Mouse (Mus musculus): ENCODE data around the gene Dnah2. TPM values are rescaled to one million over a fixed set of nuclear protein-coding genes. Genes with fewer than 3 reads are reported as not detected.

The Dnah2 gene
- polyA plus RNA-seq, 2 experiments, result 0.01 to 0.03 TPM

GRCm38 (mm10) chr11:69579128-69580017, 30.5 kb upstream of the Dnah2 start:
- ATAC-seq (ENCODE audit: insufficient read depth) (peak; percentile 79), DNase-seq (ENCODE audit: low read depth in 3 of 3, low spot score in 3 of 3) (peak; percentile 97 to 98 (median 98))
- H3K4me1 ChIP-seq (replicated peaks; ENCODE audit: control insufficient read depth in 2 of 2, insufficient read depth in 2 of 2, low read length in 1 of 2), result peaks cover 36 to 50% of the 10 kb centered on the region in 2 experiments
- peaks cover 8% of the 10 kb centered on the region for H3K36me3 ChIP-seq (replicated peaks; ENCODE audit: control insufficient read depth, insufficient read depth, low read depth)
- H3K27me3 ChIP-seq (ENCODE audit: control insufficient read depth, insufficient read depth, low read length), result no peaks in the 10 kb centered on the region
- peak overlapping the region; percentile 97 for H3K27ac ChIP-seq
- H3K9ac ChIP-seq (replicated peaks), result peak overlapping the region; percentile 94
- H3K4me3 ChIP-seq (ENCODE audit: insufficient read depth in 1 of 2, low read depth in 2 of 2, low read length in 2 of 2), result peak overlapping the region; percentile 89 to 100
- WGBS (ENCODE audit: insufficient replicate concordance), result under 1% methylated on average over 39 of the region's 39 CpGs
- no peaks in the 10 kb centered on the region for H3K9me3 ChIP-seq (ENCODE audit: control insufficient read depth, low read length)
- peak overlapping the region; percentile 89 for H3K4me2 ChIP-seq (ENCODE audit: low read depth)
- TF ChIP-seq CTCF (IDR thresholded peaks at IDR 0.05; ENCODE audit: low read depth) (peak; percentile 100), EP300 (IDR thresholded peaks at IDR 0.05; ENCODE audit: low read depth) (peak; percentile 67)

GRCm38 (mm10) chr11:69578301-69578700, 29.4 kb upstream of the Dnah2 start:
- DNase-seq (ENCODE audit: low read depth in 3 of 3, low spot score in 3 of 3), result no peak
- WGBS (ENCODE audit: insufficient replicate concordance), result 4% methylated on average over 15 of the region's 15 CpGs

GRCm38 (mm10) chr11:69576307-69576706, 27.4 kb upstream of the Dnah2 start:
- Histone ChIP-seq H3K27me3 (ENCODE audit: control insufficient read depth, insufficient read depth, low read length) (no peaks in the 10 kb centered on the region), H3K4me1 (replicated peaks; ENCODE audit: control insufficient read depth in 2 of 2, insufficient read depth in 2 of 2, low read length in 1 of 2) (peaks cover 22 to 33% of the 10 kb centered on the region in 2 experiments), H3K4me2 (ENCODE audit: low read depth) (peak overlapping the region; percentile 89), H3K4me3 (ENCODE audit: insufficient read depth in 1 of 2, low read depth in 2 of 2, low read length in 2 of 2) (peak overlapping the region; percentile 33 to 89), H3K27ac (peak overlapping the region; percentile 32), H3K36me3 (replicated peaks; ENCODE audit: control insufficient read depth, insufficient read depth, low read depth) (peaks cover 10% of the 10 kb centered on the region), H3K9me3 (ENCODE audit: control insufficient read depth, low read length) (no peaks in the 10 kb centered on the region), H3K9ac (replicated peaks) (peak overlapping the region; percentile 46; the same call in 1 of the 2 replicates)
- TF ChIP-seq CTCF (IDR thresholded peaks at IDR 0.05; ENCODE audit: low read depth) (no peak), EP300 (IDR thresholded peaks at IDR 0.05; ENCODE audit: low read depth) (peak; percentile 47)
- ATAC-seq (ENCODE audit: insufficient read depth), result no peak
- WGBS (ENCODE audit: insufficient replicate concordance), result 10% methylated on average over 5 of the region's 5 CpGs
- no peak for DNase-seq (ENCODE audit: low read depth in 3 of 3, low spot score in 3 of 3)

More at GRCm38 (mm10) chr11:69578301-69578700, 29.4 kb upstream of the Dnah2 start:
- Histone ChIP-seq H3K27me3 (ENCODE audit: control insufficient read depth, insufficient read depth, low read length) (no peaks in the 10 kb centered on the region), H3K4me2 (ENCODE audit: low read depth) (peak overlapping the region; percentile 89), H3K4me3 (ENCODE audit: insufficient read depth in 1 of 2, low read depth in 2 of 2, low read length in 2 of 2) (peak overlapping the region; percentile 89 to 95), H3K9me3 (ENCODE audit: control insufficient read depth, low read length) (no peaks in the 10 kb centered on the region), H3K9ac (replicated peaks) (peak overlapping the region; percentile 86), H3K27ac (peak overlapping the region; percentile 66; the same call in 1 of the 2 replicates), H3K36me3 (replicated peaks; ENCODE audit: control insufficient read depth, insufficient read depth, low read depth) (peaks cover 3% of the 10 kb centered on the region), H3K4me1 (replicated peaks; ENCODE audit: control insufficient read depth in 2 of 2, insufficient read depth in 2 of 2, low read length in 1 of 2) (peaks cover 31 to 40% of the 10 kb centered on the region in 2 experiments)
- ATAC-seq (ENCODE audit: insufficient read depth), result no peak
- no peak for TF ChIP-seq EP300 (IDR thresholded peaks at IDR 0.05; ENCODE audit: low read depth)
- TF ChIP-seq CTCF (IDR thresholded peaks at IDR 0.05; ENCODE audit: low read depth), result no peak

GRCm38 (mm10) chr11:69575220-69575619, 26.3 kb upstream of the Dnah2 start:
- peaks cover 12% of the 10 kb centered on the region for H3K36me3 ChIP-seq (replicated peaks; ENCODE audit: control insufficient read depth, insufficient read depth, low read depth)
- peaks cover 22 to 41% of the 10 kb centered on the region in 2 experiments for H3K4me1 ChIP-seq (replicated peaks; ENCODE audit: control insufficient read depth in 2 of 2, insufficient read depth in 2 of 2, low read length in 1 of 2)
- WGBS (ENCODE audit: insufficient replicate concordance), result 58% methylated on average over 3 of the region's 3 CpGs

GRCm38 (mm10) chr11:69565131-69565530, 16.2 kb upstream of the Dnah2 start:
- H3K4me2 ChIP-seq (ENCODE audit: low read depth), result no peak overlapping the region
- no peak overlapping the region for H3K9ac ChIP-seq (replicated peaks)
- no peak overlapping the region for H3K4me3 ChIP-seq (ENCODE audit: insufficient read depth in 1 of 2, low read depth in 2 of 2, low read length in 2 of 2)
- ATAC-seq (ENCODE audit: insufficient read depth), result no peak
- TF ChIP-seq EP300 (IDR thresholded peaks at IDR 0.05; ENCODE audit: low read depth) (no peak), CTCF (IDR thresholded peaks at IDR 0.05; ENCODE audit: low read depth) (no peak)
- 76% methylated on average over 8 of the region's 8 CpGs for WGBS (ENCODE audit: insufficient replicate concordance)
- peaks cover 52% of the 10 kb centered on the region for H3K36me3 ChIP-seq (replicated peaks; ENCODE audit: control insufficient read depth, insufficient read depth, low read depth)
- H3K4me1 ChIP-seq (replicated peaks; ENCODE audit: control insufficient read depth in 2 of 2, insufficient read depth in 2 of 2, low read length in 1 of 2), result no peaks in the 10 kb centered on the region; a peak in 1 of 4 replicates
- DNase-seq (ENCODE audit: low read depth in 3 of 3, low spot score in 3 of 3), result no peak
- no peaks in the 10 kb centered on the region for H3K9me3 ChIP-seq (ENCODE audit: control insufficient read depth, low read length)
- H3K27me3 ChIP-seq (ENCODE audit: control insufficient read depth, insufficient read depth, low read length), result peaks cover 8% of the 10 kb centered on the region
- no peak overlapping the region for H3K27ac ChIP-seq

More at GRCm38 (mm10) chr11:69575220-69575619, 26.3 kb upstream of the Dnah2 start:
- no peaks in the 10 kb centered on the region for H3K9me3 ChIP-seq (ENCODE audit: control insufficient read depth, low read length)
- no peak overlapping the region for H3K4me2 ChIP-seq (ENCODE audit: low read depth)
- TF ChIP-seq CTCF (IDR thresholded peaks at IDR 0.05; ENCODE audit: low read depth), result peak; percentile 78
- no peak for TF ChIP-seq EP300 (IDR thresholded peaks at IDR 0.05; ENCODE audit: low read depth)
- DNase-seq (ENCODE audit: low read depth in 3 of 3, low spot score in 3 of 3), result no peak
- H3K27ac ChIP-seq, result no peak overlapping the region
- H3K9ac ChIP-seq (replicated peaks), result no peak overlapping the region
- H3K4me3 ChIP-seq (ENCODE audit: insufficient read depth in 1 of 2, low read depth in 2 of 2, low read length in 2 of 2), result no peak overlapping the region
- ATAC-seq (ENCODE audit: insufficient read depth), result no peak
- H3K27me3 ChIP-seq (ENCODE audit: control insufficient read depth, insufficient read depth, low read length), result no peaks in the 10 kb centered on the region

Measured in liver, embryonic 14.5 days (tissue).